Mouse (Mus musculus) midbrain, embryonic 10.5 days (tissue): ENCODE measurements around the gene Il23a. TPM values are rescaled to one million over a fixed set of nuclear protein-coding genes. Genes with fewer than 3 reads are reported as not detected.
"Not testable (repeated sequence)": the region's sequence is repeated elsewhere in the genome, so short reads cannot be mapped to it uniquely, and the experiment has no call there.

Source experiments
- DNase-seq: peaks from one replicate; pipeline ENCODE4 v3.0.0-alpha.2; 2017; ENCODE audit warnings: low spot score
- H3K27ac ChIP-seq: fragments of 300-500 bp; sonication (generic); replicated peaks from 2 replicates; pipeline ENCODE4 v1.5.1; 2016; ENCODE audit warnings: mild to moderate bottlenecking
- H3K27me3 ChIP-seq: fragments of 300-500 bp; sonication (generic); 2 replicates; pipeline ENCODE4 v1.6.1; 2016; ENCODE audit warnings: low read depth, mild to moderate bottlenecking; ENCODE audit not compliant: poor library complexity, severe bottlenecking
- H3K36me3 ChIP-seq: fragments of 300-500 bp; sonication (generic); 2 replicates; pipeline ENCODE4 v1.6.1; 2016; ENCODE audit warnings: mild to moderate bottlenecking, moderate library complexity
- H3K4me1 ChIP-seq: fragments of 300-500 bp; sonication (generic); 2 replicates; pipeline ENCODE4 v1.6.1; 2016
- H3K4me3 ChIP-seq: fragments of 300-500 bp; sonication (generic); 2 replicates; pipeline ENCODE4 v1.5.1; 2016; ENCODE audit warnings: mild to moderate bottlenecking, moderate library complexity
- H3K9me3 ChIP-seq: fragments of 300-500 bp; sonication (generic); replicated peaks from 2 replicates; pipeline ENCODE4 v1.6.1; 2016; ENCODE audit warnings: mild to moderate bottlenecking
- WGBS: fragments of 180-500 bp; shearing (Covaris S2); methylation state at CpG from one replicate; pipeline ENCODE4 v1.1.7; 2016; 5-methylcytosine and 5-hydroxymethylcytosine counted together
- polyA plus RNA-seq: library from polyadenylated mRNA; unstranded; fragments of >200 nt; fragmentation: Nextera tagmentation; extraction: Ambion mirVana; gene quantifications from 2 replicates; pipeline ENCODE4 v1.2.1, GENCODE M21; 2016

Gene Il23a
- polyA plus RNA-seq, 1 experiment from 2014 or later: not detected

- H3K9me3 ChIP-seq: no peaks in the 10 kb centered on the region
- no peaks in the 10 kb centered on the region for H3K27me3 ChIP-seq
- WGBS: 82% methylated on average over 6 of the region's 6 CpGs
- H3K4me1 ChIP-seq: peaks cover 7% of the 10 kb centered on the region
- no peaks in the 10 kb centered on the region; the same call in 1 of the 2 replicates for H3K36me3 ChIP-seq
- no peak overlapping the region for H3K27ac ChIP-seq
- DNase-seq: no peak
- H3K4me3 ChIP-seq: no peak overlapping the region
Measured at GRCm38 (mm10) chr10:128298243-128298642, 309 bp downstream of the Il23a start.

DNA sequence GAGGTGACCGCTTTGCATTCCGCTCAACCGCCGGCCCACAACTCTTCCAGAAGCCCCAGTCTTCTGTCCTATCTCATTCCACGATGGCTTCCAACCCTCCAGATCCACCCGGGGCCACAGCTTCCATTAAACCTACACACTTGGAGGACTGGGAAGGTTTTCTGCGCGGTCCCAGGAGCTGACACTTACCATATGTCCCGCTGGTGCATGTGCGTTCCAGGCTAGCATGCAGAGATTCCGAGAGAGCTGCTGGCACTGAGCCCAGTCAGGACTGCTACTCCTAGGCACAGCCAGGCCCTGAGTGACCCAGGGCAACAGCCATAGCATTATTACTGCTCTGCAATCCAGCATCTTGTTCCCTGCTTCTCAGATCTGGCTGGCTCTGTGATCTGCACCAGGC, 930 bp downstream of the Il23a start:
- peaks cover 4% of the 10 kb centered on the region for H3K36me3 ChIP-seq
- 90% methylated on average over 11 of the region's 11 CpGs for WGBS
- 0 out of 2 replicates have a peak overlapping the region, but pooled peaks have one; percentile 13 for H3K27ac ChIP-seq
- no peak overlapping the region for H3K4me3 ChIP-seq
- H3K27me3 ChIP-seq: no peaks in the 10 kb centered on the region
- no peaks in the 10 kb centered on the region for H3K9me3 ChIP-seq
- DNase-seq: no peak
- peaks cover 7% of the 10 kb centered on the region for H3K4me1 ChIP-seq

- no peaks in the 10 kb centered on the region for H3K9me3 ChIP-seq
- no peak overlapping the region for H3K27ac ChIP-seq
- H3K4me3 ChIP-seq: no peak overlapping the region
- H3K27me3 ChIP-seq: no peaks in the 10 kb centered on the region
- H3K36me3 ChIP-seq: peaks cover 8% of the 10 kb centered on the region
- 88% methylated on average over 4 of the region's 4 CpGs for WGBS
- peaks cover 3% of the 10 kb centered on the region for H3K4me1 ChIP-seq
- DNase-seq: no peak
Measured at GRCm38 (mm10) chr10:128297221-128297620, 1.3 kb downstream of the Il23a start.

DNA sequence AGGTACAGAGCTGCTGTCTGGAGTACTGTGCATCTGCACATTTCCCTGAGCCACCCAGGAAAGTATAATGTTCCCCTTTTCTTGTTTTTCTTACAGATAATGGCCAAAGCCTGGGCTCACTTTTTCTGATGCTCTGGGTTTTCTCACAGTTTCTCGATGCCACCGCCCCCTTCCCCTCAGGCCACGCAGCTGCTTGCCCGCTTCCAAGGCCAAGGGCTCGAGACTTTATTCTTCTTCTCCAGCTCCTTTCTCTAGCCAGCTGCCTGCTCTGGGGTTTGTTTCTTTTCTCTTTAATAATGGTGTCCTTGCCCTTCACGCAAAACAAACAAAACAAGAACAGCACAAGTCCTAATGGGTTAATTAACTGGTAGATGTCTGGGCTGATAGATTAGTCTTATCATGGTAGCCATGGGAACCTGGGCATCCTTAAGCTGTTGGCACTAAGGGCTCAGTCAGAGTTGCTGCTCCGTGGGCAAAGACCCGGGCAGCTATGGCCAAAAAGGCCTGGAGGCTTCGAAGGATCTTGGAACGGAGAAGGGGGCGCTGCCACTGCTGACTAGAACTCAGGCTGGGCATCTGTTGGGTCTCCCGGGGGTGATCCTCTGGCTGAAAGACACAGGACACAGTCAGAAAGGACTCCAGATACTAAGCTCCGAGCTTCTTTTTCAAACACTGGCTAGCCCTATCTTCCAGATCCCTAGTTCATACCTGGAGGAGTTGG, 2.0 kb downstream of the Il23a start:
- H3K4me1 ChIP-seq: no peaks in the 10 kb centered on the region
- no peak overlapping the region for H3K27ac ChIP-seq
- H3K4me3 ChIP-seq: no peak overlapping the region
- no peak for DNase-seq
- WGBS: 85% methylated on average over 13 of the region's 13 CpGs
- peaks cover 14% of the 10 kb centered on the region for H3K36me3 ChIP-seq
- H3K27me3 ChIP-seq: no peaks in the 10 kb centered on the region
- H3K9me3 ChIP-seq: no peaks in the 10 kb centered on the region

DNA sequence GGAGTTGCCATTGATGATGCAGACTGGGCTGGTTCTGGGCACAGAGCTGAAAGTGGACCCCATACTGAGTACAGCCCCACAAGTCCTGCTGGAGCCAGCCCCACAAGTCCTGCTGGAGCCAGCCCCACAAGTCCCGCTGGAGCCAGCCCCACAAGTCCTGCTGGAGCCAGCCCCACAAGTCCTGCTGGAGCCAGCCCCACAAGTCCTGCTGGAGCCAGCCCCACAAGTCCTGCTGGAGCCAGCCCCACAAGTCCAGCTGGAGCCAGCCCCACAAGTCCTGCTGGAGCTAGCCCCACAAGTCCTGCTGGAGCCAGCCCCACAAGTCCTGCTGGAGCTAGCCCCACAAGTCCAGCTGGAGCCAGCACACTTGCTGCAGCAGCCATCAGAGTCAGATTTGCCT, 8.0 kb downstream of the Il23a start:
- DNase-seq, H3K4me3 ChIP-seq, H3K27ac ChIP-seq, H3K4me1 ChIP-seq, H3K27me3 ChIP-seq, H3K9me3 ChIP-seq: not testable (repeated sequence)
- 78% methylated on average over 1 of the region's 1 CpGs for WGBS
- peaks cover 45% of the 10 kb centered on the region for H3K36me3 ChIP-seq

DNA sequence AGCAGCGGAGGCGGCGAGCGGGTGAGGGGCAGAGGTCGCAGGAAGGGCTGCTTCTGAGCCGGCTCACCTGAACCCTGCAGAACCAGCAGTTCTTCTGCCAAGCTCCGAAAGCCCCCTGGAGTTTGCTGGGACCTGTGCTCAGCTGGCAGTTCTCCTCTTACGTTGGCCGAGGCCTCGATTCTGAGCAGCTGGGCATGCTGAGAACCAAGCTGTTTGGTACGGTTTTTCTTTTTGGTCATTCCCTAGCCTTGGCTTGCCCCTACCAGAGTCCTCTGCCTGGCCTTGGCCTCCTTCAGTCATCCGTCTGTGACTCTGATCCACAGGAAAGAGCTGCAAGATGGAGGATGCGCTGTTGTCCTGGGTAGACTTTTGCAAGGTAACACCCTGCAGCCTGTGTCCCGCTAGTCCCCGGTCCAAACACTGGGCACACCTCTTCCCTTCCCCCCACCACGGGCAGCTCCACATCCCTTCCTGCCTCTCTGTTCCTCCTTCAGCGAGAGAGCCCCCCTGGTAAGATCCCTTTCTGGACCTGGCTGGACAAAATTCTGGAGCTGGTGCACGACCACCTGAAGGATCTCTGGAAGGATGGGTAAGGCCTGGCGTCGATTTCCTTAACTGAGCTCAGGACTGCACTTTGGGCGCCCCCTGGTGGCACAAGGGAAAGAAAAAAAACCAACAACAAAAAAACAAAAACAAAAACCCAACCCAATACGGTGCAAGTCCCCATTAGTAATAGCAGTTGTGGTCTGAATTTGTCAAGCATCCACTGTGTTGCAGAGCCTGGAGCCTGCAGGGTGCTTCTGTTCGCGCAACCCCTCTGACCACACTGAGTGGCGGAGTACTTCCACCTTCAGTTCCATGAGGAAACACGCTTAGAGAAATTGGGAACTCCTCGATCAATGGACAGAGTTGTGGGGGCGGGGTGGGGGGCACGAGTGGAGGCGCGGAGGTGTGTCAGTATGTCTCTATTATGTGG, 14.7 kb downstream of the Il23a start:
- Histone ChIP-seq H3K27ac (no peak overlapping the region), H3K4me1 (no peaks in the 10 kb centered on the region), H3K9me3 (no peaks in the 10 kb centered on the region), H3K4me3 (no peak overlapping the region), H3K27me3 (no peaks in the 10 kb centered on the region), H3K36me3 (peaks cover 77% of the 10 kb centered on the region)
- DNase-seq: peak; percentile 70
- 67% methylated on average over 31 of the region's 31 CpGs for WGBS

- Histone ChIP-seq H3K9me3 (no peaks in the 10 kb centered on the region), H3K27me3 (no peaks in the 10 kb centered on the region), H3K4me3 (no peak overlapping the region), H3K4me1 (no peaks in the 10 kb centered on the region), H3K27ac (no peak overlapping the region), H3K36me3 (peaks cover 79% of the 10 kb centered on the region)
- no peak for DNase-seq
- 91% methylated on average over 20 of the region's 20 CpGs for WGBS
Measured at GRCm38 (mm10) chr10:128282886-128283450, 15.6 kb downstream of the Il23a start.

DNA sequence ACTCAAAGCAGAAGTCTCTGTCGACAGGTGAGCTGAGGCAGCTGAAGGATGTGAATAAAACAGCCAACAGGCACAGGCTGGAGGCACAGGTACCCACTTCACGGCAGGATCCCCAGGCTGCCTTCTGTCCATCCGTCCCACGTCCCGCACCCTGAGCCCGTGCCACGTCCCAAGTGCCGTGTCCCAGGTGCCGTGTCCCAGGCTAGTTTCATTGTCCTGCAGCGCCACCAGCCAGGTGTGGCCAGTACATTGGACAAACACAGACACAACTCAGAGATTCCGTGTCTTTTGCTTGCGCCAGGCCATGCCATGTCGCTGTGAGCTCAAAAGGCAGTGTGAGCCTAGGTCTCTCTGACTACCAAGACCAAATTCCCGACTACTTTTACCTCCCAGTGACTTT, 16.9 kb downstream of the Il23a start:
- no peak overlapping the region for H3K4me3 ChIP-seq
- H3K27me3 ChIP-seq: no peaks in the 10 kb centered on the region
- no peaks in the 10 kb centered on the region for H3K4me1 ChIP-seq
- no peaks in the 10 kb centered on the region for H3K9me3 ChIP-seq
- H3K36me3 ChIP-seq: peaks cover 91% of the 10 kb centered on the region
- DNase-seq: no peak
- WGBS: 95% methylated on average over 14 of the region's 14 CpGs
- H3K27ac ChIP-seq: no peak overlapping the region

- no peak for DNase-seq
- H3K4me3 ChIP-seq: no peak overlapping the region
- H3K27ac ChIP-seq: no peak overlapping the region
- no peaks in the 10 kb centered on the region for H3K9me3 ChIP-seq
- 87% methylated on average over 6 of the region's 6 CpGs for WGBS
- H3K27me3 ChIP-seq: no peaks in the 10 kb centered on the region
- no peaks in the 10 kb centered on the region for H3K4me1 ChIP-seq
- peaks cover 90% of the 10 kb centered on the region for H3K36me3 ChIP-seq
Measured at GRCm38 (mm10) chr10:128280943-128281342, 17.6 kb downstream of the Il23a start.

DNA sequence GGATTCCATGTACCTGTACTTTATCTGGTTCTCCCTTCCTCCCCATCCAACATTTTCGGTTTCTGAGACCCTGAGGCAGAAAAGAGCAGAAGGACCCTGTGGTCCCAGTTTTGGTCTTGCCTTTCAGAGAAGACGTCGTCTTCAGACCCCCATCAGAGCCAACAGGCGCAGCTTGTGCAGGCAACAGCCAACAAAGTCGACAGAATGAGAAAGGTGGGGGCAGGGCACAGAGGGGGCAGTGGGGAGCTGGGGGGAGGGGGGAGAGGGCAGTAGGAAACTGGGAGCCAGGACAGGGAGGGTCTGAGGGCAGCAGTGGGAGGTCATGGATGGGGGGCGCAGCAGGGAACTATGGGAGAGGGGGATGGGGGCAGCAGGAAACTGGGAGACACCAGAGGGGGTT, 20.4 kb downstream of the Il23a start:
- WGBS: 56% methylated on average over 6 of the region's 6 CpGs
- H3K9me3 ChIP-seq: no peaks in the 10 kb centered on the region
- no peak for DNase-seq
- H3K36me3 ChIP-seq: peaks cover 65% of the 10 kb centered on the region
- H3K4me1 ChIP-seq: no peaks in the 10 kb centered on the region
- no peak overlapping the region for H3K4me3 ChIP-seq
- H3K27ac ChIP-seq: no peak overlapping the region
- no peaks in the 10 kb centered on the region for H3K27me3 ChIP-seq

- not testable (repeated sequence) for DNase-seq, H3K4me1 ChIP-seq, H3K9me3 ChIP-seq, H3K27me3 ChIP-seq, H3K27ac ChIP-seq, H3K4me3 ChIP-seq
- H3K36me3 ChIP-seq: peaks cover 37% of the 10 kb centered on the region
- 87% methylated on average over 1 of the region's 1 CpGs for WGBS
Measured at GRCm38 (mm10) chr10:128275374-128275773, 23.2 kb downstream of the Il23a start.

GRCm38 (mm10) chr10:128272819-128273439, 25.6 kb downstream of the Il23a start:
- WGBS: 90% methylated on average over 6 of the region's 7 CpGs
- not testable (repeated sequence) for H3K27me3 ChIP-seq, H3K9me3 ChIP-seq, H3K4me1 ChIP-seq, H3K27ac ChIP-seq, DNase-seq, H3K4me3 ChIP-seq
- peaks cover 15% of the 10 kb centered on the region for H3K36me3 ChIP-seq
